Mouse (Mus musculus): ENCODE measurements at regions not wholly inside any gene's neighbourhood (a gene's known extent, or its start where the extent isn't known, plus 50 kb on each side); places are given as distances from the start of the nearest gene placed in this dataset.

DNA sequence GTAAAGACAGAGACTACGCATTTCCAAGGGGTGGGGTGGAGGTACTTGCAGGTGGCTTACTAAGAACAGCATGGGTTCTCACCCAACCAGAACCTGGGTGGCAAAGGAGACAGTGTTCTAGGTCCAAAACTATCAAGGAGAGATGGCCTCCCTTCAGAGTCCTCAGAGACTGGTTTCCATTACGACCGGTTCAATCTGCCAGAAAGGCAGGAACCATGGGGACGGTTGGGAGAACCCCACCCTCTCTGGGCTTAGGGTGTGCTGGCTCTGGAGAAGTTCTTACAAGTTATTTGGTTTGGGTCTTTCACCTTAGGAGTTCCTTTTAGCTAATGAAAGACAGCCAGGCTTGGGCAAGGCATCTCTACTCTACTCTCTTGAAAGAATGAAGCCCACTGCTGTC is 79.2 kb downstream of the Cdca7 start:
- WGBS, result 95% methylated on average over 4 of the region's 4 CpGs
- Histone ChIP-seq H3K9me3 (ENCODE audit: low read length) (no peaks in the 10 kb centered on the region), H3K9ac (replicated peaks; ENCODE audit: low read length, poor library complexity, severe bottlenecking) (no peak overlapping the region), H3K4me1 (ENCODE audit: insufficient read depth, low read length) (no peaks in the 10 kb centered on the region), H3K27me3 (ENCODE audit: insufficient read depth, low read length) (no peaks in the 10 kb centered on the region), H3K4me2 (ENCODE audit: low read depth, low read length, poor library complexity, severe bottlenecking) (no peak overlapping the region), H3K36me3 (ENCODE audit: insufficient read depth, low read length) (no peaks in the 10 kb centered on the region), H3K27ac (ENCODE audit: low read depth, low read length) (no peak overlapping the region), H3K4me3 (ENCODE audit: low read depth, low read length) (no peak overlapping the region)
- DNase-seq (ENCODE audit: low spot score), result no peak
- no peak for TF ChIP-seq CTCF (IDR thresholded peaks at IDR 0.05)
- no peak for ATAC-seq (ENCODE audit: low FRiP score)

DNA sequence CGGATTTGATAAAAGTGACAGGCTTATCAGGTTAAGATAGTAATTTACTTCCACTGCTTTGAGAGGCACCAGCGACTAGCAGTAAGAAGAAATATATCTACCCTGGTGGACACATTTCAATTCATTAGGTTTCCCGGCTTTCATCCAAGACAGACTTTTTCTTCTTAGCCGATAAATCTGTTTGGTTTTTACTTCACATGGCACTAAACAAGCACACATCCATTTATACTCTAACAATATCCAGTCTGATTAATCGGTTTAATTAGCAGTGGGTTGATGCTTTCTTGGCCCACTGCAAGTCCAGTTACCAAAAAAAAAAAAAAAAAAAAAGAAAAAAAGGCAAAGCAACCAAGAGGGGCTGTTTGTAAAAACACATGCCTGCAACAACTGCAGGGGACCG is 79.6 kb downstream of the Cdca7 start:
- no peaks in the 10 kb centered on the region for H3K9me3 ChIP-seq (ENCODE audit: low read length)
- WGBS, result 69% methylated on average over 6 of the region's 6 CpGs

DNA sequence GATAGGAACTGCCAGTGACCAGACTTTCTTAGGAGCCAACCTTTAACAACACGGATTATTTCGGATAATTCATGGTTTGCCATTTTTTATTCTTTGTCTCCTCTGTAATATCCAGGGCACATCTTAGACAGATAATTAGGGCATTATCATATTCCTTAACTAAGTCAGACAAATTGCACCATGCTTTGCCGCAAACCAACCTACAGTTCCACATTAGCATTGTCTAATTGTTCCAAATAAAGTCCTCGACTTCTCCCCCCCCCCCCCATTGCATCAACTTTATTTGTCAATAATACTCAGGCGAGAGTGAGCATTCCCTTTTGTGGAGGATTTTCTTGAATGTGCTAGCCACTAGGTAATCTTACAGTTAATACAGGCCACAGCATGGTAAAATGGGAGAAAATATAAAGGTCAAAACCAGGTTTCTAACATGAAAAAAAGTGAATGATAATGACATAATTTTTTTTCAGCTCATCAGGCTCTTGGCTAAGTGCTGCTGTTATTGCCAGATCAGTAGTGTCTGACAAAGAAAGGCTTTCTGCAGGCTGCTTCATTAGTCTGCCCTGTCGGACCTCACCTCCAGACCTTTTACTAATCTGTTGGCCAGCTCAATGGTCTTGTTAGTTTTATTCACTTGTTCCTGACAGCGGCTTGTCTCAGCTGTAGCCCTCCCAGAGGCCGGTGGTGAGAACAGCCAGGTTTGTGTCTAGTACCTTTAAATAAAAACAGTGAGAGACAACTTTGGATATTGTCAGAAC is 80.3 kb downstream of the Cdca7 start:
- Histone ChIP-seq H3K36me3 (ENCODE audit: insufficient read depth, low read length) (no peaks in the 10 kb centered on the region), H3K27ac (ENCODE audit: low read depth, low read length) (no peak overlapping the region), H3K27me3 (ENCODE audit: insufficient read depth, low read length) (no peaks in the 10 kb centered on the region), H3K9ac (replicated peaks; ENCODE audit: low read length, poor library complexity, severe bottlenecking) (no peak overlapping the region), H3K9me3 (ENCODE audit: low read length) (no peaks in the 10 kb centered on the region), H3K4me2 (ENCODE audit: low read depth, low read length, poor library complexity, severe bottlenecking) (no peak overlapping the region), H3K4me1 (ENCODE audit: insufficient read depth, low read length) (no peaks in the 10 kb centered on the region), H3K4me3 (ENCODE audit: low read depth, low read length) (no peak overlapping the region)
- ATAC-seq (ENCODE audit: low FRiP score) (no peak), DNase-seq (ENCODE audit: low spot score) (no peak)
- no peak for TF ChIP-seq CTCF (IDR thresholded peaks at IDR 0.05)
- WGBS, result 47% methylated on average over 8 of the region's 8 CpGs

More for the DNA sequence above, 79.6 kb downstream of the Cdca7 start:
- Histone ChIP-seq H3K27ac (ENCODE audit: low read depth, low read length) (no peak overlapping the region), H3K4me1 (ENCODE audit: insufficient read depth, low read length) (no peaks in the 10 kb centered on the region), H3K36me3 (ENCODE audit: insufficient read depth, low read length) (no peaks in the 10 kb centered on the region), H3K27me3 (ENCODE audit: insufficient read depth, low read length) (no peaks in the 10 kb centered on the region), H3K4me2 (ENCODE audit: low read depth, low read length, poor library complexity, severe bottlenecking) (no peak overlapping the region), H3K4me3 (ENCODE audit: low read depth, low read length) (no peak overlapping the region), H3K9ac (replicated peaks; ENCODE audit: low read length, poor library complexity, severe bottlenecking) (no peak overlapping the region)
- no peak for DNase-seq (ENCODE audit: low spot score)
- no peak for ATAC-seq (ENCODE audit: low FRiP score)
- TF ChIP-seq CTCF (IDR thresholded peaks at IDR 0.05), result no peak

DNA sequence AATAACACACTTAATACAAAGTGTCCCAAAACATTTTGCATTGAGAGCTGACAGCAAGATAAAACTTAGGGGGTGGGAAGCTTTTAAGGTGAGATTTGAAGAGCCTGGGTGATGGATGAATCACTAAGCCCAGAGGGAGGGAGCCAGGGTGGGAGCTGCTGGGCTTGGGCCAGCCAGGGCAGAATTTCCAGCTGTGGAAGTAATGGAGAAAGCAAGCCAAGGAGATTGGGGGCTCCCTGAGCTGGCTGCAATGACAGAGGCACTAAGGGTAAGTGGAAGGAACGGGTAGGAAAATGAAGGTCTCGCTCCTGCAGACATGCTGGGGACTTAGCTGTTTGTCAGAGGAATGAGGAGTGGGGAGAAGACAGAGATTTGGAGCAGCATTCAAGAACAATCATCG is 81.2 kb downstream of the Cdca7 start:
- DNase-seq (ENCODE audit: low spot score) (no peak), ATAC-seq (ENCODE audit: low FRiP score) (no peak)
- TF ChIP-seq CTCF (IDR thresholded peaks at IDR 0.05), result no peak
- no peaks in the 10 kb centered on the region for H3K4me1 ChIP-seq (ENCODE audit: insufficient read depth, low read length)
- H3K9me3 ChIP-seq (ENCODE audit: low read length), result no peaks in the 10 kb centered on the region
- H3K9ac ChIP-seq (replicated peaks; ENCODE audit: low read length, poor library complexity, severe bottlenecking), result no peak overlapping the region
- H3K4me2 ChIP-seq (ENCODE audit: low read depth, low read length, poor library complexity, severe bottlenecking), result no peak overlapping the region
- H3K27me3 ChIP-seq (ENCODE audit: insufficient read depth, low read length), result no peaks in the 10 kb centered on the region
- no peak overlapping the region for H3K27ac ChIP-seq (ENCODE audit: low read depth, low read length)
- H3K36me3 ChIP-seq (ENCODE audit: insufficient read depth, low read length), result no peaks in the 10 kb centered on the region
- WGBS, result 60% methylated on average over 3 of the region's 3 CpGs
- no peak overlapping the region for H3K4me3 ChIP-seq (ENCODE audit: low read depth, low read length)

DNA sequence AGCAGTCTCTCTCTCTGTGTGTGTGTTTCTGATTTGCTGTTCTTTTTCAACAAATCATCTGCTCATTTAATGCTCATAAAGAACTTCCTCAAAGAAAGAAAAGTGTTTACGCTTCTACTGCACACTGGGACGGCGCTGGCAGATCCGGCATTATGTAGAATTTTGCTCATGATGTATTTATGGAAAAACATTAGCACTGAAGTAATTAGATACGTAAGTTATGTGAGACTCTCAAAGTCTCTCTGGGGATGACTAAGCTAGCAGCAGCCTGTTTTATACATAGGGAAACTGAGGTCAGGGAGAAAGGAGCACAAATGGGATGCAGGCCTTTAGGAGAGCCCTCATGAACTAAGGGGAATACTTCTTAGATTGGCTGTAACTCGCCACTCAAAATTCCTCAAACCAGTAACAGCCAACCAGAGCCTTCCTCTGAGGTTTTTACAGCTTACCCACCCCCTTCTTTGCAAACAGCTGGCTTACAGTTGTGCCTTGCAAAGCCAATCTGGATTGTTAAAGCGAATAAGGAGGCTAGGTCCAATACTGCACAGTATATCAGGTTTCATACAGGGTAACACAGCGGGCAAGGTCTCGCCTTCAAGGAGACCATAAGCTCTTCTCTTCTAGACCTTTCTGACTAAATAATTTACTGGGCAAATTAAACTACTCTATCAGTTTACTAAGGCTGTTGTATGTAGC is 81.8 kb downstream of the Cdca7 start:
- 87% methylated on average over 9 of the region's 9 CpGs for WGBS
- Histone ChIP-seq H3K4me1 (ENCODE audit: insufficient read depth, low read length) (no peaks in the 10 kb centered on the region), H3K4me2 (ENCODE audit: low read depth, low read length, poor library complexity, severe bottlenecking) (no peak overlapping the region), H3K9ac (replicated peaks; ENCODE audit: low read length, poor library complexity, severe bottlenecking) (no peak overlapping the region), H3K36me3 (ENCODE audit: insufficient read depth, low read length) (no peaks in the 10 kb centered on the region), H3K27ac (ENCODE audit: low read depth, low read length) (no peak overlapping the region), H3K4me3 (ENCODE audit: low read depth, low read length) (no peak overlapping the region), H3K9me3 (ENCODE audit: low read length) (no peaks in the 10 kb centered on the region), H3K27me3 (ENCODE audit: insufficient read depth, low read length) (no peaks in the 10 kb centered on the region)
- TF ChIP-seq CTCF (IDR thresholded peaks at IDR 0.05), result no peak
- DNase-seq (ENCODE audit: low spot score) (no peak), ATAC-seq (ENCODE audit: low FRiP score) (no peak)

DNA sequence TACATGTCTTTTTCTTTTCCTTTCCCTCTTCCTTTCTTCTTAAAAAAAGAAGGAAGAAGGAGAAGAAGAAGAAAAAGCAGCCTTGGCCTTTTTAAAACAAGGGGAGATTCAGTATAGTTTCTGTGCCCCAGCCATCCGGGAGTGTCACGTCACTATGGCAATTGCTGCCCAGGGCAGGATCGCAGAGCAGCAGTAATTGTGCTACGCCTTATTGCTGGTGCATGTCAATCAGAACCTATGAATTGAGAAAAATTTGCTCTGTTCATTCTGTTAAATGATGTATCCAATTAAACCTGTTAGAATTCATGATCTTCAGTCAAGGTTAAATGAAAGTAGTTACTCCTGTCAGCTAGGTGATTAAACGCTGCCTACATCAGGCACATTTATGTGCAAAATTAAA is 85.4 kb downstream of the Cdca7 start:
- no peak overlapping the region for H3K27ac ChIP-seq (ENCODE audit: low read depth, low read length)
- H3K9me3 ChIP-seq (ENCODE audit: low read length), result no peaks in the 10 kb centered on the region
- H3K27me3 ChIP-seq (ENCODE audit: insufficient read depth, low read length), result no peaks in the 10 kb centered on the region; the same call in 1 of the 2 replicates
- H3K4me1 ChIP-seq (ENCODE audit: insufficient read depth, low read length), result no peaks in the 10 kb centered on the region
- ATAC-seq (ENCODE audit: low FRiP score) (no peak), DNase-seq (ENCODE audit: low spot score) (no peak)
- no peaks in the 10 kb centered on the region for H3K36me3 ChIP-seq (ENCODE audit: insufficient read depth, low read length)
- no peak for TF ChIP-seq CTCF (IDR thresholded peaks at IDR 0.05)
- H3K4me3 ChIP-seq (ENCODE audit: low read depth, low read length), result no peak overlapping the region
- H3K4me2 ChIP-seq (ENCODE audit: low read depth, low read length, poor library complexity, severe bottlenecking), result no peak overlapping the region
- H3K9ac ChIP-seq (replicated peaks; ENCODE audit: low read length, poor library complexity, severe bottlenecking), result no peak overlapping the region
- WGBS, result 45% methylated on average over 5 of the region's 5 CpGs

All from midbrain, postnatal 0 days (tissue).